Mouse (Mus musculus) lung, embryonic 16.5 days (tissue): Measurements from ENCODE around the gene Irgq. TPM values are rescaled to one million over a fixed set of nuclear protein-coding genes. Genes with fewer than 3 reads are reported as not detected.

ENCODE experiments used
- ATAC-seq: fragments of 200-750 bp; cut with Nextera tagmentation; 2 replicates; pipeline ENCODE4 v1.8.0; 2017; ENCODE audit warnings: low read depth, mild to moderate bottlenecking, moderate library complexity
- H3K27ac ChIP-seq: fragments of 300-500 bp; sonication (generic); 2 replicates; pipeline ENCODE4 v1.5.1; 2014; ENCODE audit warnings: mild to moderate bottlenecking, control low read depth, low read length
- H3K27me3 ChIP-seq: fragments of 300-500 bp; sonication (generic); 2 replicates; pipeline ENCODE4 v1.6.1; 2014; ENCODE audit warnings: low read depth, low read length, mixed read lengths; ENCODE audit not compliant: control insufficient read depth, insufficient read depth
- H3K36me3 ChIP-seq: fragments of 300-500 bp; sonication (generic); 2 replicates; pipeline ENCODE4 v1.6.1; 2014; ENCODE audit warnings: low read length; ENCODE audit not compliant: control insufficient read depth, insufficient read depth
- H3K4me1 ChIP-seq: fragments of 300-500 bp; sonication (generic); replicated peaks from 2 replicates; pipeline ENCODE4 v1.6.1; 2014; ENCODE audit warnings: low read length, mixed read lengths; ENCODE audit not compliant: control insufficient read depth, insufficient read depth
- H3K4me2 ChIP-seq: fragments of 300-500 bp; sonication (generic); 2 replicates; pipeline ENCODE4 v1.6.1; 2014; ENCODE audit warnings: low read depth, low read length, control low read depth
- H3K4me3 ChIP-seq: fragments of 300-500 bp; sonication (generic); 2 replicates; pipeline ENCODE4 v1.5.1; 2014; ENCODE audit warnings: mild to moderate bottlenecking, low read length, control low read depth
- H3K9ac ChIP-seq: fragments of 300-500 bp; sonication (generic); 2 replicates; pipeline ENCODE4 v1.6.1; 2014; ENCODE audit warnings: low read length, control low read depth
- H3K9me3 ChIP-seq: fragments of 300-500 bp; sonication (generic); 2 replicates; pipeline ENCODE4 v1.6.1; 2016; ENCODE audit warnings: low read length; ENCODE audit not compliant: control insufficient read depth
- whole genome bisulfite sequencing: fragments of 180-500 bp; shearing (Covaris S2); extraction: QIAGEN DNeasy Blood & Tissue Kit; methylation state at CpG from one replicate; pipeline ENCODE4 v1.1.7; 2014; 5-methylcytosine and 5-hydroxymethylcytosine counted together
- polyA plus RNA-seq: library from polyadenylated mRNA; unstranded; fragments of >200 nt; fragmentation: Nextera tagmentation; extraction: Ambion mirVana; gene quantifications from 2 replicates; pipeline ENCODE4 v1.2.1, GENCODE M21; 2015

The Irgq gene
- polyA plus RNA-seq, 1 experiment from 2014 or later, result 5.6 TPM

GRCm38 (mm10) chr7:24551985-24552759, 21.7 kb downstream of the Irgq start:
- no peak overlapping the region for H3K9ac ChIP-seq
- 84% methylated on average over 12 of the region's 12 CpGs for WGBS
- peaks cover 20% of the 10 kb centered on the region for H3K36me3 ChIP-seq
- no peak overlapping the region for H3K27ac ChIP-seq
- no peaks in the 10 kb centered on the region for H3K9me3 ChIP-seq
- peaks cover 7% of the 10 kb centered on the region for H3K4me1 ChIP-seq
- ATAC-seq, result no peak
- H3K4me2 ChIP-seq, result no peak overlapping the region
- no peak overlapping the region for H3K4me3 ChIP-seq
- no peaks in the 10 kb centered on the region for H3K27me3 ChIP-seq

GRCm38 (mm10) chr7:24555786-24556185, 25.3 kb downstream of the Irgq start:
- Histone ChIP-seq H3K27me3 (no peaks in the 10 kb centered on the region), H3K36me3 (peaks cover 21% of the 10 kb centered on the region), H3K9ac (no peak overlapping the region), H3K4me1 (no peaks in the 10 kb centered on the region), H3K4me2 (no peak overlapping the region), H3K9me3 (no peaks in the 10 kb centered on the region), H3K27ac (no peak overlapping the region), H3K4me3 (no peak overlapping the region)
- WGBS, result 93% methylated on average over 10 of the region's 10 CpGs
- ATAC-seq, result no peak

GRCm38 (mm10) chr7:24561450-24561849, 31.0 kb downstream of the Irgq start:
- no peaks in the 10 kb centered on the region for H3K9me3 ChIP-seq
- no peak for ATAC-seq
- H3K9ac ChIP-seq, result no peak overlapping the region
- no peak overlapping the region for H3K27ac ChIP-seq
- H3K4me1 ChIP-seq, result no peaks in the 10 kb centered on the region
- no peak overlapping the region for H3K4me3 ChIP-seq
- peaks cover 12% of the 10 kb centered on the region for H3K36me3 ChIP-seq
- no peaks in the 10 kb centered on the region for H3K27me3 ChIP-seq
- WGBS, result 85% methylated on average over 4 of the region's 4 CpGs
- no peak overlapping the region for H3K4me2 ChIP-seq

- no peak for ATAC-seq
- Histone ChIP-seq H3K4me2 (no peak overlapping the region), H3K4me3 (no peak overlapping the region), H3K36me3 (peaks cover 24% of the 10 kb centered on the region), H3K9me3 (no peaks in the 10 kb centered on the region), H3K4me1 (no peaks in the 10 kb centered on the region), H3K27ac (no peak overlapping the region), H3K9ac (no peak overlapping the region), H3K27me3 (no peaks in the 10 kb centered on the region)
- WGBS, result 91% methylated on average over 8 of the region's 8 CpGs
Measured at GRCm38 (mm10) chr7:24563191-24563836, 32.8 kb downstream of the Irgq start.

- no peak for ATAC-seq
- no peak overlapping the region for H3K27ac ChIP-seq
Measured at GRCm38 (mm10) chr7:24563837-24564206, 33.3 kb downstream of the Irgq start.

GRCm38 (mm10) chr7:24564607-24565265, 34.2 kb downstream of the Irgq start:
- no peak overlapping the region for H3K9ac ChIP-seq
- no peak overlapping the region for H3K4me2 ChIP-seq
- no peak overlapping the region for H3K27ac ChIP-seq
- WGBS, result 63% methylated on average over 6 of the region's 6 CpGs
- peak; percentile 48; the same call in 1 of the 2 replicates for ATAC-seq
- H3K4me3 ChIP-seq, result no peak overlapping the region
- H3K27me3 ChIP-seq, result no peaks in the 10 kb centered on the region
- no peaks in the 10 kb centered on the region for H3K4me1 ChIP-seq
- H3K9me3 ChIP-seq, result no peaks in the 10 kb centered on the region
- H3K36me3 ChIP-seq, result peaks cover 24% of the 10 kb centered on the region

More at GRCm38 (mm10) chr7:24563837-24564206, 33.3 kb downstream of the Irgq start:
- peaks cover 24% of the 10 kb centered on the region for H3K36me3 ChIP-seq
- no peak overlapping the region for H3K9ac ChIP-seq
- WGBS, result 83% methylated on average over 4 of the region's 4 CpGs
- H3K4me3 ChIP-seq, result no peak overlapping the region
- no peaks in the 10 kb centered on the region for H3K27me3 ChIP-seq
- no peaks in the 10 kb centered on the region for H3K4me1 ChIP-seq
- no peaks in the 10 kb centered on the region for H3K9me3 ChIP-seq
- H3K4me2 ChIP-seq, result no peak overlapping the region

GRCm38 (mm10) chr7:24565627-24566026, 35.1 kb downstream of the Irgq start:
- peaks cover 22% of the 10 kb centered on the region for H3K36me3 ChIP-seq
- H3K4me2 ChIP-seq, result no peak overlapping the region
- no peak overlapping the region for H3K27ac ChIP-seq
- H3K9me3 ChIP-seq, result no peaks in the 10 kb centered on the region
- no peaks in the 10 kb centered on the region for H3K27me3 ChIP-seq
- ATAC-seq, result no peak
- 84% methylated on average over 11 of the region's 11 CpGs for WGBS
- no peak overlapping the region for H3K4me3 ChIP-seq
- H3K4me1 ChIP-seq, result no peaks in the 10 kb centered on the region
- H3K9ac ChIP-seq, result no peak overlapping the region

GRCm38 (mm10) chr7:24566206-24566605, 35.7 kb downstream of the Irgq start:
- 90% methylated on average over 9 of the region's 9 CpGs for WGBS
- Histone ChIP-seq H3K27ac (no peak overlapping the region), H3K4me1 (no peaks in the 10 kb centered on the region), H3K9me3 (no peaks in the 10 kb centered on the region), H3K36me3 (peaks cover 22% of the 10 kb centered on the region), H3K4me2 (no peak overlapping the region), H3K9ac (no peak overlapping the region), H3K4me3 (no peak overlapping the region), H3K27me3 (no peaks in the 10 kb centered on the region)
- no peak for ATAC-seq

- H3K9me3 ChIP-seq, result no peaks in the 10 kb centered on the region
- H3K36me3 ChIP-seq, result peaks cover 22% of the 10 kb centered on the region
- ATAC-seq, result no peak
- WGBS, result 87% methylated on average over 4 of the region's 4 CpGs
- H3K9ac ChIP-seq, result no peak overlapping the region
- H3K4me3 ChIP-seq, result no peak overlapping the region
- no peaks in the 10 kb centered on the region for H3K4me1 ChIP-seq
- H3K27ac ChIP-seq, result no peak overlapping the region
- no peaks in the 10 kb centered on the region for H3K27me3 ChIP-seq
- H3K4me2 ChIP-seq, result no peak overlapping the region
Measured at GRCm38 (mm10) chr7:24568512-24568911, 38.0 kb downstream of the Irgq start.
